Mouse (Mus musculus) c-Kit-positive CD71-positive TER-119-negative erythroid progenitor cells, embryonic 14.5 days (primary cell): ENCODE results near the gene Fbxo36.

ENCODE experiments used
- DNase-seq: peaks from one replicate; pipeline ENCODE4 v3.0.0-alpha.2; 2013; ENCODE audit warnings: low read depth

Gene Fbxo36

GRCm38 (mm10) chr1:84890503-84890902, 50.9 kb downstream of the Fbxo36 start:
- DNase-seq: no peak

GRCm38 (mm10) chr1:84891746-84892145, 52.1 kb downstream of the Fbxo36 start:
- no peak for DNase-seq

GRCm38 (mm10) chr1:84897364-84897763, 57.7 kb downstream of the Fbxo36 start:
- no peak for DNase-seq

- no peak for DNase-seq
These were observed 59.5 kb downstream of the Fbxo36 start for GRCm38 (mm10) chr1:84899156-84899555.

GRCm38 (mm10) chr1:84904467-84904866, 64.8 kb downstream of the Fbxo36 start:
- DNase-seq: no peak

- DNase-seq: no peak
These were observed 70.7 kb downstream of the Fbxo36 start for GRCm38 (mm10) chr1:84910177-84910804.

- no peak for DNase-seq
These were observed 72.9 kb downstream of the Fbxo36 start for GRCm38 (mm10) chr1:84912571-84912970.

- DNase-seq: no peak
These were observed 75.4 kb downstream of the Fbxo36 start for GRCm38 (mm10) chr1:84915010-84915409.

GRCm38 (mm10) chr1:84918865-84919264, 79.2 kb downstream of the Fbxo36 start:
- no peak for DNase-seq

- no peak for DNase-seq
These were observed 83.8 kb downstream of the Fbxo36 start for GRCm38 (mm10) chr1:84923432-84923831.

- no peak for DNase-seq
These were observed 84.5 kb downstream of the Fbxo36 start for GRCm38 (mm10) chr1:84924134-84924533.

GRCm38 (mm10) chr1:84925599-84925998, 86.0 kb downstream of the Fbxo36 start:
- DNase-seq: no peak

GRCm38 (mm10) chr1:84933472-84934150, 94.0 kb downstream of the Fbxo36 start:
- peak; percentile 24 for DNase-seq

- no peak for DNase-seq
These were observed 94.5 kb downstream of the Fbxo36 start for GRCm38 (mm10) chr1:84934151-84934502.

GRCm38 (mm10) chr1:84934503-84935333, 95.1 kb downstream of the Fbxo36 start, which contains the start of gene Slc16a14:
TSS of gene Slc16a14 (minus strand) at chr1:84935134.
- DNase-seq: no peak

- DNase-seq: no peak
These were observed 96.0 kb downstream of the Fbxo36 start for GRCm38 (mm10) chr1:84935668-84936067.

- no peak for DNase-seq
These were observed 97.3 kb downstream of the Fbxo36 start for GRCm38 (mm10) chr1:84936716-84937510.

GRCm38 (mm10) chr1:84939466-84939865, 99.8 kb downstream of the Fbxo36 start:
- no peak for DNase-seq

- DNase-seq: no peak
These were observed 100.7 kb downstream of the Fbxo36 start for GRCm38 (mm10) chr1:84940322-84940721.

GRCm38 (mm10) chr1:84942666-84943065, 103.0 kb downstream of the Fbxo36 start:
- no peak for DNase-seq

- DNase-seq: no peak
These were observed 103.9 kb downstream of the Fbxo36 start for GRCm38 (mm10) chr1:84943549-84943948.

- DNase-seq: no peak
These were observed 106.3 kb downstream of the Fbxo36 start for GRCm38 (mm10) chr1:84945950-84946349.
